Mouse (Mus musculus): ENCODE measurements around the gene Zglp1. TPM values are rescaled to one million over a fixed set of nuclear protein-coding genes. Genes with fewer than 3 reads are reported as not detected.

The Zglp1 gene
- polyA plus RNA-seq (2017; shearing (Covaris generic)), result not detected

DNA sequence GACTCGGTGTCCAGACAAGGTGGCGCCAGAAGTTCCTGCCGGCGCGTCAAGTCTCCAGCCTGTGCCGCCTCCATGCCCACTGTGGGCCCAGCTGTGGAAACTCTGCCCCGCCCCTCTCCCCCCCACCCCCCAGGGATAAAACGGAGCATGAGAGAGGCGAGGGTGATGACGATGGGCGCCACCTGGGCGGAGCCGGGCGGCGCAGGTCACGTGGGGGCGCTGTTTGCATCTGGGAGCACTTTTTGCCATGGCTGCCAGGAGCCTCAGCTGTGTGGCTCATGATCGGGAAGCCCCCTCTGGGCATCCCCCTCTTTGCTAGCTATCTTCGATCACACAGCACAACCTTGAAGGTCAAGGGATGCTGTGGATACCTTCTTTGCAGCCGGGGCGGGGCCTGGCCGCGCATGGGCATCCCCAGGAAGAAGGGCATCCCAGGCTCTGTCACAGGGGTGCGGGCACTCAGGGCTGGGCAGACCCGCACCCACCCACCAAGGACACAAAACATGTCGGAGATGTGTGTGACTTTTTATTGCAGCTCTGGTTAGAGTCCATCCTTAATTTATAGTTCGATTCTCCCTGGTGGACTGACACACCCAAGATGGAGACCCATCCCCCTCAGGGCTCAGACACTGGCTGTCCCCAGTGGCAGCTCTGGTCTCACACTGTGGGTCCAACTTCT, at the start of gene Zglp1:
TSS of gene Zglp1 (minus strand) at position 88 of the 679 bp plus-strand sequence.

DNA sequence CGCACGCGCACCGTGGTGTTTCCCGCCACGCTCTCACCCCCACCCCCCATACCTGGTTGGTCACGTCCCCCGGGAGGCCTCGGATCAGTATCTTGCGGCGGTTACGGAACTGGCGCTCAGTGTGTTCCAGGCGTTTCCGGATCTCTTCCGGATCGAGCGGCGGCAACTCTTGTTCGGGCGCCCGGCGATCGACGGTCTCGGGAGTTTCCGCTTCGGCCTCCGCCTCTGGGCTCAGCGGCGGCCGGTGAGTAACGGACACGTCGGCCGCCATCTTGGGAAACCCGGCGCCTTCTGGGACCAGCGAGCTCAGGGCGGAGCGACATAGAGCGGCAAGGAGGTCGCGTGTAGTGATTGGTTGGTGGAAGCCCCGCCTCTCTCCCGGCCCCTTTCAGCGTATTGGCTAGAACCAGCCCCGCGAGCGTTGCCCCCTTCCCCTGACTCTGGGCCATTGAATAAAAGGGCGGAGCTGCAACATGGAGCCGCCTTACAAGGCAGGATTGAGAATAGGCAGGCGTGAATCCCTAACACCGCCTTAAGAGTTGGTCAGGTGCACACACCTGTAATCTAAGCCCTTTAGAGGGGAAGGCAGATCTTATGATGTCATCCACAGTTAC, 24.9 kb upstream of the Zglp1 start, which contains the start of the genes Gm38431 and Raver1:
TSS of gene Gm38431 (minus strand) at position 291 of the 614 bp plus-strand sequence.
TSS of gene Raver1 (minus strand) at position 302 of the 614 bp plus-strand sequence.

DNA sequence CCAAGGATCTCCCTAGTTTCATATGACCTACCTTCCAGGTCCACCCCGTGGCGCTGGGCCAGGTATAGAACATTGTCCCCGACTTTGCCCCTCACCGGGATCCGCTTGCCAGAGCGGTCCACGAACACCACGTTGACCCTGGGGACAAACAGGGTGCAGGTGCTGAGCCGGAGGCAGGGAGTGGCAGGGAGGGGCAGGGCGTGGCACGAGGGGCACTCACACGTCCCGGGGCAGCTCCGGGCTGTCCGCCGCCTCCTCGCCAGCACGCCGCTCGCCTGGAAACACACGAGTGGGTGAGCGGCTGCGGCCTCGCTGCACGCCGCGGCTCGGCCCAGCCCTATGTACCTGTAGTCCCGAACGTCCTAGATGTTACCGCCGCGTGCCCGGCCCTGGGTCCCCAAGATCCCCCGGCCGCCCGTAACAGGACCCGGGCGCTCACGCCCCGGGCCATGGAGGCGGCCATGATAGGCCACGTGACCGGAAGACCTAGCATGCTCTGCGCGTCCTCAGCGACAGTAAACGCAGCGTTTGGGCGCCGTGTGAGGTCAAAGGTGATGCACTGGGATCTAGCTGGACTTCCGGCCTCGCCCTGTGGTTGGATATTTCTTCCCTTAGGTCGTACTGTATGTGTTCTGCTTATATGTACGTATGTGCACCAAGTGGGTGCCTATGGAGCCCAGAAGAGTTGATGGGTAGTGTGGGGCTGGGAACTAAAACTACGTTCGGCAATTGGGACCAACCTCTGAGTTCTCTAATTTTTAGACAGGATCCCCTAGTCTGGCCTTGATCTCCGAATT, 6.3 kb upstream of the Zglp1 start, which contains the start of the genes Gm49373 and Fdx1l:
TSS of gene Gm49373 (minus strand) at position 53 of the 797 bp plus-strand sequence.
TSS of gene Fdx1l (minus strand) at position 571 of the 797 bp plus-strand sequence.

DNA sequence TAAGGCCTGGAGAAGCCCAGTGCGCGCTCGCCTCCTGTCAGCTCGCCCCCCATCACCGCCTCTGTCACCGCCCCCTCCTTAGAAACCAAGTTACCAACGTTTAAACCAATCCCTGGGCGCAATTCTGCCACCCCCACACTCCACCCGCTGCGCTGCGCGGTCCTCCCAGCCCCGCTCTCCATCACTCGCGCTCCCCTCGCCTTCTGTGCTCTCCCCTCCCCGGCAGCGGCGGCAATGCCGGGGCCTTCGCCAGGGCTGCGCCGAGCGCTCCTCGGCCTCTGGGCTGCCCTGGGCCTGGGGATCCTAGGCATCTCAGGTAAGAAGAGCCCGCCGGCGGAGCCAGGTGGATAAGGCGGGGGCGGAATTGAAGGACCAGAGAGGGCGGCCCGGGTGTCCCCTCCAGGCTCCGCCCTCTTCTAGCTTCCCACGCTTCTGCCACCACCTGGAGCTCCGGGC, 35.0 kb downstream of the Zglp1 start, which contains the start of gene Icam5:
TSS of gene Icam5 (plus strand) at position 178 of the 456 bp plus-strand sequence.

DNA sequence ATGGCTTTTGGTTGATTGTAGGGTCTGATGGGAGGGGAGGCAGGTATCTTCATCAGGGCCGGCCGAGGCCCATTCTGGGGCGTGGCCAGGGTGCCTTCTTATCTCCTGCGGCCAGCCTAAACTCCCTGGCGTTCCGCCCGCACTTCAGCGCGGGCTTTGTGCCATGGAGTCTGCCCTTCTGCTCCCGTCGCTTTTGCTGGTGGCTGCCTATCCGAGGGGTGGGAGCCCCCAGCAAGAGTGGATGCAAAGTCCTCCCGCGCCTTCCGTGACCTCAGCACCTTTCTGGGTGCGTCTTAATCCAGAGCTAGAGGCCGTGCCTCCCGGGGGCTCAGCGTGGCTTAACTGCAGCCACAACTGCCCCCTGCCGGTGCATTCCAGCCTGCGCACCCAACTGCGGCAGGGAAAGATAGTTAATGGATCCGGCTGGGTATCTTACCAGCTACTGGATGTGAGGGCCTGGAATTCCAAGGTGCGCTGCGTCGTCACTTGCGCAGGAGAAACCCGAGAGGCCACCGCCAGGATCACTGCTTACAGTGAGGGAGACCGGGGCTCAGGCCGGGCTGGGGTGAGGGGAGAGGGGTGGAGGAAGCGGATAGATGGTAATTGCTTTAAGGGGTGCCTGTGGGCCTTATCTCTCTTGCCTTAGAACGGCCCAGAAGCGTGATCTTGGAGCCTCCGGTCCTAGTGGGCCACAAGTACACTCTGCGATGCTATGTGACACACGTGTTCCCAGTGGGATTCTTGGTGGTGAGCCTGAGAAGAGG, 37.4 kb downstream of the Zglp1 start, which contains the start of gene Icam4:
TSS of gene Icam4 (plus strand) at position 83 of the 764 bp plus-strand sequence.

DNA sequence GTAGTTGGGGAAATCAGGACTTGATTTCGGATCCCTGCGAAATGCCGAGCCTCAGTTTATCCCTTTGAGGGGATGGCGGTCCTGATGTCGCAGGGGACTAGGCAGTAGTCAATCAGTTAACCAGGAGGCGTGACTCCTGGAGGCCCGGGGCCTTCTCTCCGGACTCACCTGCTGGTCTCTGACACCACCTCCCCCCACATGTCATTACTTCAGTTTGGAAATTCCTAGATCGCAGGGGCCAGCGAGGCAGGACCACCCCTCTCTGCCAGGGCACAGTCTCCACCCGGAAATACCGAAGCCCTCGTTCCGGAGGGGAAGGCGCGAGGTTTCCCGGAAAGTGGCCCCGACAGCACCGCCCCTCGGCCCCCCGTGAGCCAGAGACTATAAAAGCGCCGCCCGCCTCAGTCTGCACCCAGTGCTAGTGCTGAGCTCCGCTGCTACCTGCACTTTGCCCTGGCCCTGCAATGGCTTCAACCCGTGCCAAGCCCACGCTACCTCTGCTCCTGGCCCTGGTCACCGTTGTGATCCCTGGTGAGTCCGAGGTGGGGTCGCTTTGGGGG, 51.2 kb downstream of the Zglp1 start, which contains the start of gene Icam1:
TSS of gene Icam1 (plus strand) at position 415 of the 560 bp plus-strand sequence.

Other genes starting within 250 kb of the Zglp1 start
- gene Rdh8, start 248.6 kb downstream of the Zglp1 start, polyA plus RNA-seq (2017; shearing (Covaris generic)), result not detected
- 25.8 TPM for gene A230050P20Rik, start 198.5 kb downstream of the Zglp1 start, polyA plus RNA-seq (2017; shearing (Covaris generic))
- gene Angptl6, start 187.4 kb downstream of the Zglp1 start, polyA plus RNA-seq (2017; shearing (Covaris generic)), result 5.3 TPM
- gene Ppan, start 178.9 kb downstream of the Zglp1 start, polyA plus RNA-seq (2017; shearing (Covaris generic)), result 106 TPM
- gene Eif3g, start 168.5 kb downstream of the Zglp1 start, polyA plus RNA-seq (2017; shearing (Covaris generic)), result 303 TPM
- 75.5 TPM for gene Dnmt1, start 107.2 kb downstream of the Zglp1 start, polyA plus RNA-seq (2017; shearing (Covaris generic))
- 2.3 TPM for gene S1pr2, start 90.3 kb downstream of the Zglp1 start, polyA plus RNA-seq (2017; shearing (Covaris generic))
- 96.9 TPM for gene Mrpl4, start 64.4 kb downstream of the Zglp1 start, polyA plus RNA-seq (2017; shearing (Covaris generic))
- gene Icam1, start 51.1 kb downstream of the Zglp1 start, polyA plus RNA-seq (2017; shearing (Covaris generic)), result 31.7 TPM
- 0.56 TPM for gene Icam4, start 37.7 kb downstream of the Zglp1 start, polyA plus RNA-seq (2017; shearing (Covaris generic))
- not detected for gene Icam5, start 35.0 kb downstream of the Zglp1 start, polyA plus RNA-seq (2017; shearing (Covaris generic))
- 0.44 TPM for gene Gm49373, start 6.0 kb upstream of the Zglp1 start, polyA plus RNA-seq (2017; shearing (Covaris generic))
- 35.4 TPM for gene Fdx1l, start 6.5 kb upstream of the Zglp1 start, polyA plus RNA-seq (2017; shearing (Covaris generic))
- 2.2 TPM for gene Gm38431, start 24.9 kb upstream of the Zglp1 start, polyA plus RNA-seq (2017; shearing (Covaris generic))
- 64.1 TPM for gene Raver1, start 24.9 kb upstream of the Zglp1 start, polyA plus RNA-seq (2017; shearing (Covaris generic))
- 47.8 TPM for gene Tyk2, start 64.2 kb upstream of the Zglp1 start, polyA plus RNA-seq (2017; shearing (Covaris generic))
- 278 TPM for gene Cdc37, start 82.9 kb upstream of the Zglp1 start, polyA plus RNA-seq (2017; shearing (Covaris generic))
- gene Pde4a, start 98.6 kb upstream of the Zglp1 start, polyA plus RNA-seq (2017; shearing (Covaris generic)), result 0.35 TPM
- gene Keap1, start 172.3 kb upstream of the Zglp1 start, polyA plus RNA-seq (2017; shearing (Covaris generic)), result 31.0 TPM
- gene S1pr5, start 181.3 kb upstream of the Zglp1 start, polyA plus RNA-seq (2017; shearing (Covaris generic)), result not detected
- gene Atg4d, start 198.2 kb upstream of the Zglp1 start, polyA plus RNA-seq (2017; shearing (Covaris generic)), result 59.5 TPM
- gene Kri1, start 220.9 kb upstream of the Zglp1 start, polyA plus RNA-seq (2017; shearing (Covaris generic)), result 36.7 TPM
- 77.2 TPM for gene Cdkn2d, start 224.3 kb upstream of the Zglp1 start, polyA plus RNA-seq (2017; shearing (Covaris generic))
- gene Ap1m2, start 245.2 kb upstream of the Zglp1 start, polyA plus RNA-seq (2017; shearing (Covaris generic)), result 5.0 TPM

Data from naive thymus-derived CD4-positive, alpha-beta T cell, adult 5 months (primary cell).